In genomic region chr8:83938330-83938729, GRCm38 (mm10) we compare ENCODE assay signal across 15 mouse cellular contexts.
"Had no signal": no experiment of that assay in that cellular context is flagged by ENCODE, and none has a peak within 500 bp of the region (broad histone marks: within the 10 kb centered on the region; RNA-seq: fewer than 3 reads in every experiment).

No protein-coding gene starts in this region.

- ATAC-seq: liver, embryonic 12.5 days had no signal

- H3K9me3 ChIP-seq: limb, embryonic 15.5 days; liver, embryonic 12.5 days; megakaryocyte, embryonic 14.5 days; midbrain, embryonic 12.5 days; neural tube, embryonic 15.5 days had no signal

- H3K27ac ChIP-seq: kidney, postnatal 0 days; limb, embryonic 15.5 days; liver, embryonic 12.5 days; midbrain, embryonic 12.5 days; neural tube, embryonic 15.5 days had no signal

- H3K4me1 ChIP-seq: limb, embryonic 15.5 days; liver, embryonic 12.5 days; megakaryocyte, embryonic 14.5 days; midbrain, embryonic 12.5 days; neural tube, embryonic 15.5 days had no signal

- H3K4me3 ChIP-seq: limb, embryonic 15.5 days; liver, embryonic 12.5 days; megakaryocyte, embryonic 14.5 days; midbrain, embryonic 12.5 days; myocyte; neural tube, embryonic 15.5 days had no signal

- H3K27me3 ChIP-seq: limb, embryonic 15.5 days; liver, embryonic 12.5 days; midbrain, embryonic 12.5 days; neural tube, embryonic 15.5 days had no signal

- H3K4me2 ChIP-seq: limb, embryonic 15.5 days; liver, embryonic 12.5 days; lung, embryonic 14.5 days; midbrain, embryonic 12.5 days; neural tube, embryonic 15.5 days had no signal

- H3K9ac ChIP-seq: limb, embryonic 15.5 days; liver, embryonic 12.5 days; lung, embryonic 14.5 days; midbrain, embryonic 12.5 days; neural tube, embryonic 15.5 days had no signal

- DNase-seq: kidney, adult 11 months; kidney, adult 9 months; kidney, postnatal 36 days; lung, embryonic 14.5 days; lung, postnatal 10 days; retina, postnatal 1 day; spleen, adult 18-20 months; thymus, postnatal 36 days had no signal
